Mouse (Mus musculus) brown adipose tissue, adult 24 weeks (tissue): ENCODE data around the gene Gm28053. TPM values are rescaled to one million over a fixed set of nuclear protein-coding genes. Genes with fewer than 3 reads are reported as not detected.
A peak's percentile ranks its signal among the peaks of the same experiment; 100 is the strongest.
"Not testable (repeated sequence)": the region's sequence is repeated elsewhere in the genome, so short reads cannot be mapped to it uniquely, and the experiment has no call there.

ENCODE experiments used
- H3K27ac ChIP-seq: fragments of 200-500 bp; replicated peaks from 2 replicates; pipeline ENCODE4 v1.5.1; 2012; ENCODE audit warnings: low read depth, mild to moderate bottlenecking, low read length
- H3K4me1 ChIP-seq: fragments of 200-500 bp; 2 replicates; pipeline ENCODE4 v1.6.1; 2012; ENCODE audit warnings: low read length, mixed read lengths; ENCODE audit not compliant: control insufficient read depth, insufficient read depth, insufficient read length
- H3K4me3 ChIP-seq: fragments of 200-500 bp; 2 replicates; pipeline ENCODE4 v1.5.1; 2012; ENCODE audit warnings: low read depth, mild to moderate bottlenecking, low read length, moderate library complexity; ENCODE audit not compliant: insufficient read depth
- polyA plus RNA-seq: library from polyadenylated mRNA; stranded (reverse); fragments of >200 nt; gene quantifications from 2 replicates; pipeline ENCODE4 v1.2.4, GENCODE M21; 2012; ENCODE audit not compliant: missing spikeins, insufficient read depth, insufficient read length

Gm28053 gene
- not detected in 2 replicates for polyA plus RNA-seq

- Histone ChIP-seq H3K27ac (no peak within 1 kb of the TSS), H3K4me3 (no peak within 1 kb of the TSS), H3K4me1 (no peaks in the 10 kb centered on the region)
Observed at GRCm38 (mm10) chr6:48718455-48718854, at the start of gene Gm28053, which contains the start of gene Gimap7. Gene Gm28053 (plus strand): TSS chr6:48718607. Gene Gimap7 (plus strand): TSS chr6:48718621.

GRCm38 (mm10) chr6:48669446-48669969, 48.9 kb upstream of the Gm28053 start:
- no peak overlapping the region for H3K4me3 ChIP-seq
- H3K4me1 ChIP-seq, result no peaks in the 10 kb centered on the region
- no peak overlapping the region for H3K27ac ChIP-seq

GRCm38 (mm10) chr6:48674291-48675058, 43.9 kb upstream of the Gm28053 start:
- no peaks in the 10 kb centered on the region for H3K4me1 ChIP-seq
- no peak overlapping the region for H3K27ac ChIP-seq
- H3K4me3 ChIP-seq, result no peak overlapping the region

- Histone ChIP-seq H3K4me1 (peaks cover 3% of the 10 kb centered on the region; the same call in 1 of the 2 replicates), H3K4me3 (peak overlapping the region; percentile 74), H3K27ac (peak overlapping the region; percentile 47)
Observed at GRCm38 (mm10) chr6:48675400-48675930, 42.9 kb upstream of the Gm28053 start.

- peaks cover 4% of the 10 kb centered on the region; the same call in 1 of the 2 replicates for H3K4me1 ChIP-seq
- H3K27ac ChIP-seq, result peak within 1 kb of the TSS; percentile 92
- peak within 1 kb of the TSS; percentile 74 for H3K4me3 ChIP-seq
Observed at GRCm38 (mm10) chr6:48675931-48676859, 42.2 kb upstream of the Gm28053 start, which contains the start of gene Gimap9. Gene Gimap9 (plus strand): TSS chr6:48676129.

- Histone ChIP-seq H3K27ac (no peak overlapping the region), H3K4me3 (peak overlapping the region; percentile 38), H3K4me1 (peaks cover 5% of the 10 kb centered on the region; the same call in 1 of the 2 replicates)
Observed at GRCm38 (mm10) chr6:48676860-48677415, 41.5 kb upstream of the Gm28053 start.

- Histone ChIP-seq H3K4me1 (peaks cover 8% of the 10 kb centered on the region; the same call in 1 of the 2 replicates), H3K27ac (peak overlapping the region; percentile 30; the same call in 1 of the 2 replicates), H3K4me3 (no peak overlapping the region; the same call in 1 of the 2 replicates)
Observed at GRCm38 (mm10) chr6:48677492-48678345, 40.7 kb upstream of the Gm28053 start.

GRCm38 (mm10) chr6:48678391-48678790, 40.0 kb upstream of the Gm28053 start:
- Histone ChIP-seq H3K27ac (no peak overlapping the region), H3K4me3 (no peak overlapping the region)

GRCm38 (mm10) chr6:48679701-48680100, 38.7 kb upstream of the Gm28053 start:
- peaks cover 10% of the 10 kb centered on the region; the same call in 1 of the 2 replicates for H3K4me1 ChIP-seq
- H3K4me3 ChIP-seq, result no peak overlapping the region
- H3K27ac ChIP-seq, result peak overlapping the region; percentile 12; the same call in 1 of the 2 replicates

More at GRCm38 (mm10) chr6:48678391-48678790, 40.0 kb upstream of the Gm28053 start:
- H3K4me1 ChIP-seq, result peaks cover 10% of the 10 kb centered on the region; the same call in 1 of the 2 replicates

GRCm38 (mm10) chr6:48680421-48680820, 38.0 kb upstream of the Gm28053 start:
- H3K27ac ChIP-seq, result peak overlapping the region; percentile 65

GRCm38 (mm10) chr6:48681472-48682090, 36.8 kb upstream of the Gm28053 start:
- Histone ChIP-seq H3K4me3 (no peak overlapping the region), H3K4me1 (peaks cover 13% of the 10 kb centered on the region; the same call in 1 of the 2 replicates), H3K27ac (peak overlapping the region; percentile 92)

More at GRCm38 (mm10) chr6:48680421-48680820, 38.0 kb upstream of the Gm28053 start:
- Histone ChIP-seq H3K4me3 (no peak overlapping the region), H3K4me1 (peaks cover 10% of the 10 kb centered on the region; the same call in 1 of the 2 replicates)

- Histone ChIP-seq H3K4me3 (no peak overlapping the region), H3K27ac (peak overlapping the region; percentile 92), H3K4me1 (peaks cover 19% of the 10 kb centered on the region; the same call in 1 of the 2 replicates)
Observed at GRCm38 (mm10) chr6:48682271-48682670, 36.1 kb upstream of the Gm28053 start.

GRCm38 (mm10) chr6:48683263-48683821, 35.1 kb upstream of the Gm28053 start:
- peaks cover 21% of the 10 kb centered on the region; the same call in 1 of the 2 replicates for H3K4me1 ChIP-seq
- H3K4me3 ChIP-seq, result not testable (repeated sequence)
- peak overlapping the region; percentile 57 for H3K27ac ChIP-seq
